7 mouse cellular contexts compared by ENCODE assay signal in the genomic region with DNA sequence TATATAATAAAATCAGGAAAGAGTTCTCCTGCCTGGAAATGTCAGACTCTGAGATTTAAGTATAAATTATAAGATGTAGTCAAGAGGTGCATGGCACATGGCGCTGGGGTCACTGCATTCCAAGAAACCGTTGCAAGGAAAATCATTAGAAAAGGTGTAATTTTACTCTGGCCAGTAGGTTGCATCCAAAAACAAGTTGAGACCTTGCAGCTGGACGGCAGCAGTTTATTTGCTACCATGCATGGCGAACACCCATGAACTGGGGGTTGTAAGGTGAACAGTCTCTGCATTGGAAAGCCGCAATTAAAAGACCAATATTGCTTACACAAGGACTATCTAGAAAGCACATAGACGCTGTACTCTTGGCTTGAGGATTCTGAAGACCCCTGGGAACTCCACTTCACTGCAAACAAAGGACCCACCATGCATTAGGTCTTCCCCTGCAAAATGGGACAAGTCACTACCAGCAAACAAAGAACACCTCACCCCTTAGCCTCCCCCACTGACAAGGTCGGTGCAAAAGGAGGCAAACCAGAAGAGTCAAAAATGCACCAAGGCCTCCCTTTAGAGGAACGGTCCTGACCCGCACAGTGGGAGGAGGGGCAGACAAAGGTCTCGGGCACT. TPM values are rescaled to one million over a fixed set of nuclear protein-coding genes. Genes with fewer than 3 reads are reported as not detected.
DNase-seq lines count a peak whose midpoint lies in the region; ATAC-seq and TF ChIP-seq lines count a peak whose summit lies in the region.

No protein-coding gene starts in this region.

- peak overlapping the region; percentile 44; the same call in 1 of the 2 replicates for H3K27ac ChIP-seq in embryonic fibroblast, embryonic 13.5 days (ENCODE audit: insufficient read depth, low read length)
- H3K27ac ChIP-seq in limb, embryonic 13.5 days: peak overlapping the region; percentile 97
- H3K27ac ChIP-seq in stomach, embryonic 16.5 days (ENCODE audit: low read length): peak overlapping the region; percentile 98

- no peaks in the 10 kb centered on the region for H3K27me3 ChIP-seq in megakaryocyte, embryonic 14.5 days (replicated peaks)
- H3K27me3 ChIP-seq in limb, embryonic 13.5 days: no peaks in the 10 kb centered on the region
- H3K27me3 ChIP-seq in stomach, embryonic 16.5 days (ENCODE audit: control insufficient read depth, insufficient read depth, low read length): no peaks in the 10 kb centered on the region

- no peaks in the 10 kb centered on the region for H3K9me3 ChIP-seq in megakaryocyte, embryonic 14.5 days
- H3K9me3 ChIP-seq in limb, embryonic 13.5 days: no peaks in the 10 kb centered on the region
- H3K9me3 ChIP-seq in stomach, embryonic 16.5 days (replicated peaks; ENCODE audit: control insufficient read depth, low read length): no peaks in the 10 kb centered on the region

- ATAC-seq in megakaryocyte, adult 5-6 weeks (ENCODE audit: poor library complexity, severe bottlenecking): no peak
- ATAC-seq in limb, embryonic 13.5 days (ENCODE audit: low FRiP score, low read depth): no peak
- ATAC-seq in stomach, embryonic 16.5 days (ENCODE audit: insufficient read depth, low FRiP score): no peak

- peak overlapping the region; percentile 95 for H3K9ac ChIP-seq in limb, embryonic 13.5 days
- peak overlapping the region; percentile 84 for H3K9ac ChIP-seq in stomach, embryonic 16.5 days (ENCODE audit: low read length)

- peaks cover 44% of the 10 kb centered on the region for H3K36me3 ChIP-seq in megakaryocyte, embryonic 14.5 days (replicated peaks; ENCODE audit: low read length)
- H3K36me3 ChIP-seq in limb, embryonic 13.5 days: peaks cover 26% of the 10 kb centered on the region
- 0 out of 2 replicates have a peak, but pooled peaks cover 2% of the 10 kb centered on the region for H3K36me3 ChIP-seq in stomach, embryonic 16.5 days (ENCODE audit: control insufficient read depth, insufficient read depth, low read length)

- H3K4me1 ChIP-seq in megakaryocyte, embryonic 14.5 days: peaks cover 27% of the 10 kb centered on the region
- peaks cover 3% of the 10 kb centered on the region; the same call in 1 of the 2 replicates for H3K4me1 ChIP-seq in embryonic fibroblast, embryonic 13.5 days (ENCODE audit: control insufficient read depth, insufficient read depth, low read length)
- H3K4me1 ChIP-seq in limb, embryonic 13.5 days: peaks cover 22% of the 10 kb centered on the region
- peaks cover 6% of the 10 kb centered on the region for H3K4me1 ChIP-seq in stomach, embryonic 16.5 days (ENCODE audit: control insufficient read depth, insufficient read depth, low read length)

- WGBS in limb, embryonic 13.5 days: 7% methylated on average over 10 of the region's 10 CpGs
- WGBS in stomach, embryonic 16.5 days: 6% methylated on average over 10 of the region's 10 CpGs

- no peak for DNase-seq in thymus, postnatal 4 days
- DNase-seq in spleen, postnatal 4 days (ENCODE audit: low spot score in 2 of 2): no peak

- peak overlapping the region; percentile 63 for H3K4me2 ChIP-seq in limb, embryonic 13.5 days (replicated peaks)
- H3K4me2 ChIP-seq in stomach, embryonic 16.5 days (ENCODE audit: low read depth, low read length): peak overlapping the region; percentile 76

- TF ChIP-seq CTCF in embryonic fibroblast, embryonic 13.5 days (IDR thresholded peaks at IDR 0.05; ENCODE audit: borderline replicate concordance, insufficient read depth, low read length): no peak

- H3K4me3 ChIP-seq in megakaryocyte, embryonic 14.5 days (replicated peaks): peak overlapping the region; percentile 100
- peak overlapping the region; percentile 81 for H3K4me3 ChIP-seq in embryonic fibroblast, embryonic 13.5 days (ENCODE audit: insufficient read depth, low read length)
- H3K4me3 ChIP-seq in limb, embryonic 13.5 days: peak overlapping the region; percentile 75
- H3K4me3 ChIP-seq in stomach, embryonic 16.5 days (replicated peaks; ENCODE audit: low read length): peak overlapping the region; percentile 72

- TF ChIP-seq POLR2A in embryonic fibroblast, embryonic 13.5 days (IDR thresholded peaks at IDR 0.05; ENCODE audit: low read depth, low read length): no peak

RNA-seq across cellular contexts. Expression of a gene that starts 1.0 kb away (rescaled TPM):
- 25.1 and 89.2 TPM in 2 replicates for polyA plus RNA-seq in megakaryocyte, embryonic 14.5 days (2012; ENCODE audit: insufficient read depth, low replicate concordance)
- total RNA-seq in megakaryocyte, adult 5-6 weeks (2015): 52.4 and 55.5 TPM in 2 replicates
- total RNA-seq in megakaryocyte, adult 5-6 weeks (2017): 27.4 and 45.0 TPM in 2 replicates
- 108 and 127 TPM in 2 replicates for polyA plus RNA-seq in embryonic fibroblast, embryonic 13.5 days (2011; ENCODE audit: insufficient read length, low read depth, missing spikeins)
- polyA plus RNA-seq in limb, embryonic 13.5 days (2015; fragmentation: Nextera tagmentation; extraction: Ambion mirVana): 174 and 188 TPM in 2 replicates
- 59.2 and 61.8 TPM in 2 replicates for polyA plus RNA-seq in stomach, embryonic 16.5 days (2015; fragmentation: Nextera tagmentation; extraction: Ambion mirVana)

RNA-seq across cellular contexts. Expression of a gene that starts 1.2 kb away (rescaled TPM):
- 8.9 and 15.5 TPM in 2 replicates for polyA plus RNA-seq in megakaryocyte, embryonic 14.5 days (2012; ENCODE audit: insufficient read depth, low replicate concordance)
- total RNA-seq in megakaryocyte, adult 5-6 weeks (2015): 29.6 and 29.8 TPM in 2 replicates
- 25.4 and 27.1 TPM in 2 replicates for total RNA-seq in megakaryocyte, adult 5-6 weeks (2017)
- polyA plus RNA-seq in embryonic fibroblast, embryonic 13.5 days (2011; ENCODE audit: insufficient read length, low read depth, missing spikeins): 63.2 and 65.1 TPM in 2 replicates
- polyA plus RNA-seq in limb, embryonic 13.5 days (2015; fragmentation: Nextera tagmentation; extraction: Ambion mirVana): 158 TPM in 2 replicates
- 102 and 104 TPM in 2 replicates for polyA plus RNA-seq in stomach, embryonic 16.5 days (2015; fragmentation: Nextera tagmentation; extraction: Ambion mirVana)

Comparison
In these comparisons a context has a peak if more than half of its experiments do, and no peak if none do; other contexts are left out.
1. H3K27ac ChIP-seq: peak in every context shown above with its lines; median percentile 98 in stomach, embryonic 16.5 days; 97 in limb, embryonic 13.5 days; 44 in embryonic fibroblast, embryonic 13.5 days.